Mouse (Mus musculus): ENCODE data around the gene Dennd6b.

DNA sequence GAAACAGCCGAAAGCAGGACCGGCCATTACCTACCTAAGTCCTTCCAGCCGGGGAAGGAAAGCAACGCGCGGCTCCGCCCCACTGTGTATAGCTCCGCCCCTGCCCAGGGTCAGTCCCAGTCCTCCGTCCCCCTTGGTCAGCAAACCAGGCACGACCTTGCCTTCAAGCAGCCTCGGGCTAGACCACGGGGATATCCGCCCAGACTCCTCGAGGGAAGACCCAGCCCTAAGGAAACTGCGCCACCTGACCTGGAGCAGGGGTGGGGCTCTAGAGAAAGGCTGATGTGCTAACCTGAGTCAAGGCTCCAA is 22.4 kb downstream of the Dennd6b start:
- TF ChIP-seq EP300 (IDR thresholded peaks at IDR 0.05; ENCODE audit: insufficient read depth, low read depth, low read length) (peak; percentile 78), POLR2A (IDR thresholded peaks at IDR 0.05; ENCODE audit: insufficient read depth, low read length) (no peak), CTCF (IDR thresholded peaks at IDR 0.05; ENCODE audit: low read depth, low read length) (no peak)
